Mouse (Mus musculus) T-helper 1 cell (primary cell): ENCODE measurements around the gene Tmem100.

Experiments
- in situ Hi-C: fragments of 300-600 bp; cut with MboI, MseI; formaldehyde crosslinking; loops from one replicate; pipeline ENCODE4 v1.15.1; 2025; ENCODE audit warnings: high pct_unique_total_duplicates

Gene Tmem100

DNA sequence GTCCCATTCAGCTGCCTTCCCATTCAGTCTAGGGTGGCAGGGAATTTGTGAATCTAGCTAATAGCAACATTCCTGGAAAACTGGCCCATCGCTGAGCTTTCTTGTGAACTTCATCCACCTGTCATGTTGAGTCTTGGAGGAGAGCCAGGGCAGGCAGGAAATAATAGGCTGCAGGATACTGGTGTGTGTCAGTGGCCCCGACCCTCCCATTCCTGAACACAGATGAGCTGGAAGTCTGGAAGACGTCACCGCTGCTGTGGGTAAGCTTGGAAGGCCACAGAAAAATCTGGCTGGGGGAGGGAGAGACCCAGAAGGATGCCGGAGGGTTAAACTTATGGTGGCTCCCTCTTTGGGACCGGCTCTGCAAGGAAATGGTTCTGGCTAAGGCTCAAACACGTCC lies 24.3 kb downstream of the Tmem100 start:
- in situ Hi-C loops = no loop called here

DNA sequence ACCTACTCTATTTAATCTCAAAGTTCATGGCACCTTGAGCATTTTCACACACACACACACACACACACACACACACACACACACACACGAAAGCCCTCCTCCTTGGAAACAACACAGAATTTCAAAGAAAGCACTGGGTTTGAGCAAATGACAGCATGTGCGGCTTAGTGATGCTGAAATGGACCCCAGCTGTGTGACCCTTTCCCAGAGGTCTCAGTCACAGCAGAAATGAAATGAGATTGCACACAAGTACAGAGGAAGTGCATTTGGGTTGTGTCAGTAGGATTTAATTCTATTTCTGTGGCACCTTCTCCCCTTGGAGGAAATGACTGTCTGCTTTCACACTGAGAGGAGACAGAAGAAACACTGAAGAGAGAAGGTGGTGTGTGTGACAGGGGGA lies 26.9 kb downstream of the Tmem100 start:
- in situ Hi-C loops = no loop called here

DNA sequence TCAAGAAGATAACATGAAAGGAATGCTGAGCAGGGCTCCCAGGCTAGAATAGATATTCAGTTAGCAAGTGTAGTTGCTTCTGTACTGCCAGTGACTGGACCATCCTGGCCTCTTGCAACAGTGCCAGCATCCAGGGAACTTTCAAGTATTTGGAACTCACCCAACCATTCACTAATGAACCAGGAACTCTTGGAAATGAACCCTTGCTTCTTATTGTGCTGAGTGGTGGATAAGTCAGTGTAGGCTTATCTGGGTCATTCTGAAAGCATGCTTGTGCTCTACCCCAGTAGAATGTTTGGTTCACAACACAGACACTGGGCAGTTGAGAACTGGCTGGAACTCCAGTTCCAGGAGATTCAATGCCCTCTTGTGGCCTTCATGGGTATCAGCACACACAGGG lies 29.1 kb downstream of the Tmem100 start:
- in situ Hi-C loops = no loop called here

DNA sequence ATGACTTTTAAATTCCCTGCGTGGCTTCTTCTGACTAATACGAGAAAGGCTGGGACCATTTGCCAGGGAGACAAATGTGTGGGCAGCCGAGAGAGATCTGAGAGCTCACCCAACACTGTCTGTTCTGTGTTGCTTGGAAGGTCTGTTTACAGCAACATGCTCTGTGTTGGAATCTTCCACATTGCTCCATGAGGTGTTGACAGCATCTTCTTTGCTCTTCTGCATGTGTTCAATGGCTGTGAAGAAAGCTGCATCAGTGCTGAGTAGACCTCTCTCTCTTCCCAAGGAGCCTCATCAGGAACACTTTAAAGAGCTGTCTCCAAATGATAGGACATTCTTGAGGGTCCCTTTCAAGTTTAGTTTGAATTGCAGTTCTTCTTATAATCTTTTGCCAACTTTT lies 32.5 kb downstream of the Tmem100 start:
- in situ Hi-C loops = no loop called here

DNA sequence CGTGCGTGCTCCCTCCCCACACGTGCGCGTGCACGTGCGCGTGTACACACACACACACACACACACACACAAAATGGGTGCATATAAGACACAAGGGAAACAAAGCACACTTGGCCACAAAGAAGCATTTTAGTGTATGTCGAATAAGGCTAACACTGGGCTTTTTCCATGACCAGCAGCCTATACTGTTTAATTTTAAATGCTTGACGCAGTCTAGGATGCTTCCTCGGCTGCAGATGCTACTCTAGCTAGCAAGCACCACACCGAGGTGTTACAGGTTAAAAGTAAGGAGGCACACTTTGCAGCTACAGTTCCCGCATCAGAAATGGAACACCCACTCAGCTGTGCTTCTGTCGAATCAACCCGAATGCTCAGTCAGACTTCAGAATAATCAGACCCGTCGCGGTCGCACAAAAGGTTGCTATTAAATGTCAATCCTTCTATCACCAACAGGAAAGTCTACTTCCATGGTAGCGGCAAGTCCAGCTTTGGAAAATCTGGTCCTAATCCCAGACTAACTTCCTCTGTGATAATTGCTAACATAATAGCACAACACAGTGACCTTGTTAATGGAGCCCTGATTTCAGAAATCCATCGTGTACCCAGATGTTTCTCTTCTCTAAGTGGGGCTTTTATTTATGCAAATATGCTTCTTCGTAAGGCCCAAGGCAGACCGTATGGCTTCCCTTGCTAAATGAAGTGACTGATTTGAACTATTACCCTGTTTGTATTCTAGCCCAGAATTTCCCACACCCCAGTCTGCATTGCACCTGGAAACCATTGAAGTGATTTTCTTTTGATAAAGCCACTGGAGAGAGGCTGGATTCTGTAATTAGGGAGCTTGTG lies 36.5 kb downstream of the Tmem100 start:
- in situ Hi-C loops = no loop called here

DNA sequence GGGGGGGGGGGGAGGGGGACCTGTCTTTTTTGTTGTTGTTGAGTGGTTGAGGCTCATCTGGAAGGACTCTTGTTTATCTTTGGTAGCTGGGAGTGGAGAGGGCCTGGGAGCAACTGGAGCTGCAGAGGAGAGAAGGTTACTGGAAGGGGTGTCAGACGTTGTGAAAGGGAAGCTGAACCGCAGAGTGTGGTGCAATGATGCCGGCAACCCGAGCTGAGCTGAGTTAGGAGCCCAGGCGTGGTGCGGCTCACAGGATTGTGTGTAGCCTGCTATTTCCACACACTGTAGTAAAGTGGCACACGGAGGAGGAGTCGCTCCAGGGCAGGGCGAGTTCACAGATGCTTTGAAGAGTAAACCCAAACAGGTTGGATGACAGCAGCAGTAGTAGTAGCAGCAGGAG lies 41.6 kb downstream of the Tmem100 start:
- in situ Hi-C loops = no loop called here

DNA sequence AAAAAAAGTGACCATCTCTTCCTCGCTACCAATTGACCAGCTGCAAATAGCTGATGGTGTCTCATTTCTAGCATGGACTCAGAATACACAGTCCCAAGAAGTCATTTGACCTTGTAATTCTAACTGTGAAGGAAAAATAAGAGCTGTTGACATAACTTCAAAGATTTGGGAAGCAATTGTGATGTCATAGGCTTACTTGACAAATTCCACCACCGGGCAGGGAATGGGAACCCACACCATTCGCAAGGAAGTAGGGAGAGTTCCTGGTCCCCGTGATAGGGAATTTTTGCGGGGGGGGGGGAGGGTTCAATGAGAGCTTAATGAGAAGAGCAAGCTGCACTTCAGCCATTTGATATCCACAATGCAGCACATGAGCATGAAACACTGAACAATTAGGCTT lies 43.1 kb downstream of the Tmem100 start:
- in situ Hi-C loops = no loop called here

DNA sequence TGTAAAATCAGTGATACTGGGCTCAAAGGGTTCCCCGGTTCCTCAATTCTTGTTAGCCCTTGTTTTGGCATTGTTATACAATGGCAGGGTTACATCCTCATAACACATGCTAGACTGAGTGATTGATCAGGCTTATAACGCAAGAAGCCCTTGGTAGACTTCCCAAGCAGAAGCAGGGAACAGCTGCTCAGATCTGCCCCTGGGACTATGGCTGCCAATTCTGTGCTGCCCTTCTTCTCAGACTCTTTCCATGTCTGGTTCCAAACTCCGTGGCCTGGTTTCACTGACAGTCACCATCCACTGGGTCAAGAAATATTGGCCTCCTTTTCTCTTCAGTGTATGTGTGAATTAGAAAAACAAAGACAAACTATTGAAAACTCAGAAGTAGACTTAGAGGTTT lies 46.5 kb downstream of the Tmem100 start:
- in situ Hi-C loops = loop anchor here (5.0 kb wide), 1 partner anchor 94 kb away; no protein-coding TSS in a partner anchor

DNA sequence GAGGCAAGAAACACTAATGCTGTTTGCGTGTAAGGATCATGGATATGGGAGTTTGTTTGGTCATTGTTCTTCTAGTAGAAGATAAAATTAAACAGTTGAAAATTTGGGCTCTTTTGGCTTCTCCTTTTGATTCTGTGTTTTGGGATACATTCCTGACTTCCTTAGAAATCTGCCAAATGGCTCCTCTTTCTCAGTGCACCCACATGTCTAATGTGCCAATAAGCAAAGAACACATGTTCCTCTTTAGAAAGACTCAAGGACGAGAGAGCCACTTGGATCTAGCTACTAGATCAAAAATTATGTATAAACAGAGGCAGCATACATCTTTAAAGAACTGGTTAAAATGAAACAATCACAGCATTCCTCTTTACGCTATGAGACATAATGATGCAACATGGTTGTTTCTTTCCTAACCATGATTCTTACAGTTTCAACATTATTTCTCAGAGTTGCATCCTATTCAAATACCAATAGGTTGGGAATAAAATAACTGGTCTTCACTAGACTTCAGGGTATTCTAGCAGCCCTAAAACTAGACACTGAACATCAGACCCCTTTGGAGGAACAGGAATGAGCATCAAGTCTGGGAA lies 50.6 kb downstream of the Tmem100 start:
- in situ Hi-C loops = loop anchor here (10.0 kb wide), 1 partner anchor 616 kb away; no protein-coding TSS in a partner anchor

DNA sequence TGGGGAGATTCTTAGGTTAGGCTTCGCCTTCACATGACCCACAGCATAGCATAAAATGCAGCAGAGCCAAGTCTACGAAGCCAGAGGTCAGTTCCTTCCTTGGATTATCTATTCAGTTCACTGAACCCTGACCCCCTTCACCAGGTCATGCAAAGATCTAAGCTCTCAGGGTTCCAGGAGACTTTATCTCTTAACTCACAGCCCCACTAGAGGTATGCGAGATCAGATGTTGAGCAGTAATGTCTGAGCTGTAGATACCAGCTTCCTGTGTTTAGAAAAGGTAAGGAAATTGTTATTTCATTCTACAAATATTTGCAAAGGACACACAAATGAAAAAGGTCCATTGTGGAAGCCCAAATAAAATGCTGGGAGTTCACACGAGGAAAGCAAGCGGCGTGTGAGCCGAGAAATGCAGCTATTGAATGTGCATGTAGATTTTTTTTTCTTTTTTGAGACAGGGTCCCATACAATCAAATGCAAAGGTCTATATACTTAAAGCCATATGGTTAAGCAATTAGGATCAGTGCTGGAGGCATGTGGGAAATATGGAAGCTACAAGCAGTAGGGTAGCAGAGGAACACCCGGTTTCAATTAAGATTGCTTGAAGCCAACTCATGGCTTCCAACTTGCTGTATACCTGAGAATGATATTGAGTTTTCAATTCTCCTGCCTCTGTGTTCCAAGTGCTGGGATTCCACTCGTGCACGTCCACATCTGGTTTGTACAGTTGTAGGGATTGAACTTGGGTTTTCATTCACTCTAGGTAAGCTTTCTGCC lies 51.9 kb downstream of the Tmem100 start:
- in situ Hi-C loops = loop anchor here (10.0 kb wide), 1 partner anchor 617 kb away; no protein-coding TSS in a partner anchor

DNA sequence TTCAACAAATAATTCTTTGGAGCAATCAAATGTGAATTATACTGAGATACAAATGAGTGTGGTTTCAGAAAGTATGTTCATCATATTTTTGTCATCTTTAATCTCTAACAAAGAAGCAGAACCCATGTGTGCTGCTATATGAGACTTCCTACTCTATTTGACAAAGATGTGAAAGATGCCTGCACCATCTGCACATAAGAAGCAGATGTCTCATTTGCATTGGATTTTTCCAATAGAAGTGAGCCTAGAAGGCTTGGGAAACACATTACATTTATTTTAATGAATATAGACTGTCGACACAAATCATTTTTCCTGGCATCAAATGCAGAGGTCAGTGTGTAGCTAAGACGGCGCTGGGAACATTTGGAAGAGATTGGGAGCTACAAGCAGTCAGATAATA lies 52.9 kb downstream of the Tmem100 start:
- in situ Hi-C loops = loop anchor here (10.0 kb wide), 1 partner anchor 618 kb away; no protein-coding TSS in a partner anchor

DNA sequence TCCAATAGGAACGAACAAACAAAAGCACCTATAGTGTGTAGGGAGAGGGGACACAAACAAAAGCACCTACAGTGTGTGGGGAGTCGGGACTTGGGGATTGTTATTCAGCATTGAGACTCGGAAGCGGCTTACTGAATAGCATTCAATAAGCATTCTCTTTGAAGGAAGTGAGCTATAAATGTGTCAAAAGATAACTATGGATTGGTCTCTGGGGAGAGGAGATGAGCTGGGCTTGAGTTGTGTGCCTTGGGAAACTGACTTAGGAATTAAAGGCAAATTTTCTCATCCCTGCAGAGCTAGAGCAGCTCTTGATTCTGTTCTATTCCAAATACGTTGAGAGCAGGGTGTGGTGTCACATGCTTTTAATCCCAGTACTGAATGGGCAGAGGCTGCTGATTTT lies 54.0 kb downstream of the Tmem100 start:
- in situ Hi-C loops = loop anchor here (10.0 kb wide), 1 partner anchor 619 kb away; no protein-coding TSS in a partner anchor
